Mouse (Mus musculus) heart, adult 18-20 months (tissue): ENCODE measurements around the gene Gm20812. TPM values are rescaled to one million over a fixed set of nuclear protein-coding genes. Genes with fewer than 3 reads are reported as not detected.
"Not testable (repeated sequence)": the region's sequence is repeated elsewhere in the genome, so short reads cannot be mapped to it uniquely, and the experiment has no call there.

ENCODE experiments used
- DNase-seq, 2 experiments: peaks; one replicate each; pipeline ENCODE4 v3.0.0; 2021 to 2022; ENCODE audit warnings: mixed read lengths in 1 of 2
- long read RNA-seq, 2 experiments: library from polyadenylated mRNA; stranded (forward); transcript quantifications; one replicate each; pipeline ENCODE4 v2.0.0; 2021
- total RNA-seq, 2 experiments: library from RNA; stranded (reverse); gene quantifications; 2 replicates each; pipeline ENCODE4 v1.2.3; 2021

Gene Gm20812
- not detected for total RNA-seq
- long read RNA-seq, experiment 1, result 0 reads
- long read RNA-seq, experiment 2, result 0 reads

GRCm38 (mm10) chrY:12381681-12382080, at the start of gene Gm20812:
TSS of gene Gm20812 (plus strand) at chrY:12381981.
- not testable (repeated sequence) for DNase-seq

Other genes starting within 250 kb of the Gm20812 start
- gene Gm29554, start 108.0 kb upstream of the Gm20812 start, total RNA-seq, result not detected